Mouse (Mus musculus) bone marrow macrophage, adult 2 months (primary cell): ENCODE data around the gene Slc31a1. TPM values are rescaled to one million over a fixed set of nuclear protein-coding genes. Genes with fewer than 3 reads are reported as not detected.

Source experiments
- H3K27ac ChIP-seq: 2 replicates; pipeline ENCODE4 v1.5.1; 2012; ENCODE audit warnings: low read depth, low read length; ENCODE audit not compliant: insufficient read depth
- H3K4me1 ChIP-seq: 2 replicates; pipeline ENCODE4 v1.6.1; 2012; ENCODE audit warnings: low read length; ENCODE audit not compliant: control insufficient read depth, insufficient read depth
- H3K4me3 ChIP-seq: 2 replicates; pipeline ENCODE4 v1.5.1; 2012; ENCODE audit warnings: mild to moderate bottlenecking, low read length, moderate library complexity; ENCODE audit not compliant: insufficient read depth
- CTCF ChIP-seq: IDR thresholded peaks from 2 replicates; pipeline ENCODE4 v1.5.1; 2012; ENCODE audit warnings: low read depth, mild to moderate bottlenecking, low read length, moderate library complexity
- POLR2A ChIP-seq: IDR thresholded peaks from 2 replicates; pipeline ENCODE4 v1.6.1; 2012; ENCODE audit warnings: mild to moderate bottlenecking, low read depth, low read length, borderline replicate concordance
- polyA plus RNA-seq: library from polyadenylated mRNA; stranded (reverse); fragments of >200 nt; gene quantifications from 2 replicates; pipeline ENCODE4 v1.2.4, GENCODE M21; 2012; ENCODE audit not compliant: missing spikeins, insufficient read depth, insufficient read length

Gene Slc31a1
- polyA plus RNA-seq, 1 experiment: 71.0 TPM

DNA sequence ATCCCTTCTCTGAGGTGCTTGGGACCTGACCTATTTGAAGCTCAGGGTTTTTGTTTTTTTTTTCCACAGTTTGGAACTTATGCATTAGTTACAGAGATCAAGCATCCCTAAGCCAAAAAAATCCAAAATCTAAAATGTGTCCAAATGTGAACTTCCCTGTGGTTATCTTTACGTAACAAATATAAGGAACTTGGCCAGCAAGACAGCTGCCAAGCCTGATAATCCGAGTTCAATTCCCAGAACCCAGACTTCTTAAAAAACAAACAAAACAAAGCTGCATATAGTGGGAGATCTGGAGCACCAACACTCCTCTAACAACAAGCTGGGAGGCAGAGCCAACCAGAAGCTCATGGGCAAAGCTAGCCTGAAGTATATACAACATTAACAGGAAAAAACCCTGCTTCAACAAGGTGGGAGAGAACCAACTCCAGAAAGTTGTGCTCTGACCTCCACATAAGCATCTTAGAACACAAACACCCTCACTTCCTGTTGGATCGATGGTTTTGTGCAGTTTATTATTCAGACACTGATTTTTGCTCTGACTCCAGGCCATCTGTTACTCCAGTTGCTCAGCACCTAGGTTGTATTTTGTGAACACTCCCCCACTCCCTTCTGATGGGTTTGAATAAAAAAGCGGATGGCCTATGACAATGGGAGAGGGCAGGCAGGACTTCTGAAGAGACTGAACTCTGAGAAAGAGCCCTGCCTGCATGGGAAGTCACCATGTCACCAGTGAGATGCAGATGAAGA is 37.3 kb downstream of the Slc31a1 start:
- no peak overlapping the region for H3K27ac ChIP-seq
- no peak for TF ChIP-seq CTCF
- no peak for TF ChIP-seq POLR2A
- H3K4me1 ChIP-seq: peaks cover 19% of the 10 kb centered on the region
- no peak overlapping the region for H3K4me3 ChIP-seq

DNA sequence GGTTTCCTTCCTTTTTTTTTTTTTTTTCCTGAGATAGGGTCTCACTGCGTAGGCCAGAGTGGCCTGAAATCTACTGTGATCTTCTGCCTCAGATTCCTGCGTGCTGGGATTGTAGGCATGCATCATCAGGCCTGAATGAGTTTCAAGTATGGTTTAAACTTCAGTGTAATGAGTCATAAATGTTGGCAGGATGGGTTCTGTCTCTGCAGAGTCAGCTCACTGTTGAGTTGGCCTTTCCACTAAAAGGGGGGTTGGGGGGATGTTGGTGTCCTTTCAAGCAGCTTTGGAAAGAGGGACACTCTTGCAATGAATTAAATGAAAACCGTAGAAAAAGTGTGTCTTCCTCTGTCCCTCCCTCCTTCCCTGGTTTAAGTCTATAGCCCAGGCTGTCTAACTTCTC is 38.4 kb downstream of the Slc31a1 start:
- H3K27ac ChIP-seq: no peak overlapping the region
- H3K4me3 ChIP-seq: no peak overlapping the region
- H3K4me1 ChIP-seq: peaks cover 19% of the 10 kb centered on the region
- TF ChIP-seq CTCF (no peak), POLR2A (no peak)

DNA sequence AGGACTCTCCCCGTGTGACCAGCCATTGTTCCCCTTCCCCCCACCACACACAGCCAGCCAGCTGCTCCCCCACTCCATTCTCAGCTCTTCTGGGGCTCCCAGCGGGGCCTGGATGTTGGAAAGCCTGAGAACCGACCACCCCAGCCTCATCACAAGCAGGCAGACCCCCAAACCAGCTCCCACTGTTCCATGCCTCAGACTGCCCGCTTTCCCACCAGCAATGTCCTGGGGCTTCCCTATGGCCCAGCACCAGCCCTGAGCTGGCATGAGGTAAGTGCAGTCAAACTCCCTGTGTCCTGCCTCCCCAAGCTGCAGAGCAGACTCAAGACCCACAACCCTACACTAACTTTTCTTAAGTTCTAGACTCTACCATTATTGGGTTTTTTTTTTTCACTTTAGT is 45.6 kb downstream of the Slc31a1 start:
- no peak overlapping the region for H3K27ac ChIP-seq
- TF ChIP-seq CTCF (no peak), POLR2A (no peak)
- peaks cover 6% of the 10 kb centered on the region for H3K4me1 ChIP-seq
- no peak overlapping the region for H3K4me3 ChIP-seq

DNA sequence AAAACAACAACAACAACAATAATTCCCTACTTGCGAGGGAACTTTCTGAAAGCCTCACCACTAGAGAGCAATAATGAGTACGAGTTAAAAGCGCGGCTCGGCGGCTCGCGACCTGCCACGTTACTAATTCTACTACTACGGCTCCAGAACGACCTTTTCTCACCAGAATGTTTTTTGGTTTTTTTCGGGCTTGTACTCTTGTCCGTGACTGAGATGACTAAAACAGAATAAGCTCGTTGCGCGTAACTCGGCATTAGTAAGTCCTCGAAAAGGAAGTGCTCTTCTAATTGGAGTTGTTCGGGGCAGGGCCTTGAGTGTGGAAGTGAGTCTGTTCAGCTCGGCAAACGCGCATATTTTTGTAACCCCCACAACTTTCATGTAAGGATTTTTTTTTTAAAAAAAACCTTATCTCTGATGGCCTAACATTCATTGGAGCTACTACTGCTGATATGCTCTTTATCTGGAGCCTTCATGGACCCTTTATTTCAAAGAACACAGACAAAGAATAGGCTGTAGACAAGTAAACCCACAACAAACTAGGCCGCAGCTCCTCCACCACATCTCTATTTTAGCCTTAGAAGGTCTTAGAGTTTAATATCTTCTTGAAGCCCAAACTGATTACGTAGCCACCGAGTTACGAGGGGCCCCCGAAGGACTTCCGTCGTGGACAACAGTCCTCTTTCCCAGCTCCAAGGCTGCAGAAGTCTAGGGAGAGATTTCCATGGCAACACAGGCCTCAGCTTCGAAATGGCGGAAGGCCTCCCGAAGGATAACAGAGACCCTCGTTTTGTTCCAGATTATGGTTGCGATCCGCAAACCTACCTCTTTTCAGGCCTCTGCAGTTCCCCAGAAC is 47.4 kb downstream of the Slc31a1 start:
- TF ChIP-seq CTCF: peak; percentile 35; the same call in 1 of the 2 replicates
- TF ChIP-seq POLR2A: no peak
- peaks cover 10% of the 10 kb centered on the region for H3K4me1 ChIP-seq

DNA sequence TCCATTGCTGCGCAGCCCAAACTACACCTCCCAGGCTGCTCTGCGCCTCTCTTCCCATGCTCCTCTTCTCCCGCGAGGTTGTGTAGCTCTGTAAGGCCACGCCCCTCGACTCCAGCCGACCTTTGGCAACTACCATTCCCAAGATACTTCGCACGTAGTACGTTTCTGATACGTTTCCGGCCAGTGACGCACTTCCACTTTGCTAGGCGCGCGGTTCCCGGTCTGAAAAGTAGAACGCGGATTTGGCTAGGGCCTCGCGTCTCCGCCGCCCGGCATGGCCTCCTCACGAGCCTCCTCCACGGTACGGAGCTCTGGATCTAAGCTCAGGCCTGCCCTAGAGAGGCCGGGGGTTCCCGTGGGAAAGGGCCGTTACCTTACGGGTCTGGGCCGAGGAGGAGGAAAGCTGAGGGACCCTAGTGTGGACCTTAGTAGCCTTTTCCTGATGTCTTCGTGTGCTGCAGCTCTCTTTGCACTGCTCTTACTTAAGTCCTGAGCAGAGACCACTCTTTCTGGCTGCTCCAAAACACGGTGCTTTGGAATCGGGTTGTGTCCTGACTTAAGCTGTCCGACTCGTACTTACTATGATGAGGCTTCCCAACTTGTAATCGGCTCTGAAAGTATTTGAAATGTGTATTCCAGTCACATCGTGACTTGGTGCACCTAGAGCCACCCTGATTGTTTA is 48.2 kb downstream of the Slc31a1 start, which contains the start of the genes Cdc26 and Prpf4:
TSS of gene Cdc26 (minus strand) at position 42 of the 682 bp plus-strand sequence.
TSS of gene Prpf4 (plus strand) at position 197 of the 682 bp plus-strand sequence.
- Histone ChIP-seq H3K27ac (peak within 1 kb of the TSS; percentile 84), H3K4me3 (peak within 1 kb of the TSS; percentile 89), H3K4me1 (peaks cover 10% of the 10 kb centered on the region)
- TF ChIP-seq POLR2A (no peak), CTCF (no peak)

More for the DNA sequence above, 47.4 kb downstream of the Slc31a1 start:
- H3K27ac ChIP-seq: peak overlapping the region; percentile 84
- peak overlapping the region; percentile 89 for H3K4me3 ChIP-seq

DNA sequence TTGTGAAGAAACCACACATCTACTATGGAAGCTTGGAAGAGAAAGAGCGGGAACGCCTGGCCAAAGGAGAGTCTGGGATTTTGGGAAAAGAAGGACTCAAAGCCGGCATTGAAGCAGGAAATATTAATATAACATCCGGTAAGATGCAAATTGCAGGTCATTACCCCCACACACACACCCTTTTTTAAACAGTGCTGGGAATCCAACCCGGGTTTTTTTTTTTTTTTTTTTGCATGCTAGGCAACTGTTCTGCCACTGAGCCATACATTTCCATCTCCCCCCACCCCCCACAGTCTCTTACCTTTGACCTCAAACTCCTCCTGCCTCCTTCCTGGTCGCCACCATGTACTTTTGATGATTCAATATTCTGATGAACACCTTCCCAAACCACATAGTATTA is 49.1 kb downstream of the Slc31a1 start:
- H3K4me1 ChIP-seq: peaks cover 10% of the 10 kb centered on the region
- H3K27ac ChIP-seq: peak overlapping the region; percentile 37

DNA sequence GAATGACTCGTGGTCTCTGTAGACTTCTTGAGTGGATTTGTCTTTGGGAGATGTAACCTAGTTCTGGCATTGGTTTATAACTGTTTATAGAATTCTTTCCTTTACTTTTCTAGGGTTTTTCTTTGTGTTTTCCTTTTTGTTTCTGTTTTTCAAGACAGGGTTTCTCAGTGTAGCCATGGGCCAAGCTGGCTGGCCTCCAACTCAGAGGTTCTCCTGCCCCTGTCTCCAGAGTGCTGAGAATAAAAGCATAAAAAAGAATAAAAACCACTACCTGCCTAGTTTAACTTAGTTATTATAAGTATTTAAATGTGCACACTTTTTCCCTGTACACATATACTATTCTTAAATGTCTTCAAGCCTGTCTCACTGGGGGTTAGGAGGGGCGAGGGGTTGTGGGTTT is 49.8 kb downstream of the Slc31a1 start:
- H3K27ac ChIP-seq: no peak overlapping the region
- H3K4me3 ChIP-seq: no peak overlapping the region
- H3K4me1 ChIP-seq: peaks cover 10% of the 10 kb centered on the region
- TF ChIP-seq CTCF: no peak
- TF ChIP-seq POLR2A: no peak

More for the DNA sequence above, 49.1 kb downstream of the Slc31a1 start:
- peak overlapping the region; percentile 69 for H3K4me3 ChIP-seq
- TF ChIP-seq CTCF: no peak
- TF ChIP-seq POLR2A: no peak

DNA sequence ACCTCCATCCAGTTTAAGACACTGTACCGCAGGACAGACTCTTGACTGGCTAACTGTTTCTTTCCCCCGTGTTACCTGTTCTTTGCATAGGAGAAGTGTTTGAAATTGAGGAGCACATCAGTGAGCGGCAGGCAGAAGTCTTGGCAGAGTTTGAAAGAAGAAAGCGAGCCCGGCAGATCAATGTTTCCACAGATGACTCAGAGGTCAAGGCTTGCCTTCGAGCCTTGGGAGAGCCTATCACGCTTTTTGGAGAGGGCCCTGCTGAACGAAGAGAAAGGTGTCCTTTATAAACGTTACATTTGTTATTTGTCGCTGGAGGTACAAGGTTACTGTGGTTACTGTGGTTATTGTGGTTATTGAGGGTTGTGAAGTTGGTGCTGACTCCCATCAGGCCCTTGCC is 51.1 kb downstream of the Slc31a1 start:
- TF ChIP-seq POLR2A (no peak), CTCF (no peak)
- Histone ChIP-seq H3K27ac (no peak overlapping the region), H3K4me3 (no peak overlapping the region), H3K4me1 (peaks cover 8% of the 10 kb centered on the region)

DNA sequence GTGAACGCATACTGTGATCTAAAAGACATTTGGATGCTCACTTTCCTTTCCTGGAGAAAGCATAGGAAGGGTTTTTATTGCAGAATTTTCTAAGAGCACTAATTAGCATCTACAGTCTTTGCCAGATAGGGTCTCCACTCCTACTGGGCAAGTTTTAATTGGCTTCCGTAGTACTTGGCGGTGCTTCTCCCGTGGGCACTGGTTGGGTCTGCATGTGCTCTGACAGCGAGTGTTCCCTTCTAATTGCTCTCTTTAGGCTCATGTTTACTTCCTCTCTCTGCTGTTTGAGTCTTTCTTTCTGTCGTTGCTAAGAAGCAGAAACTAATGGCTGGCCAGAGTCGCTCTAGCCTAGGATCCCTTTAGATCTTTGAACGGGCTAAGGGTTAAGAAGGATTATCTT is 57.9 kb downstream of the Slc31a1 start:
- no peak for TF ChIP-seq POLR2A
- no peak for TF ChIP-seq CTCF
- H3K27ac ChIP-seq: no peak overlapping the region
- no peak overlapping the region for H3K4me3 ChIP-seq
- H3K4me1 ChIP-seq: no peaks in the 10 kb centered on the region
